8 mouse cellular contexts compared by ENCODE assay signal in genomic region chr4:147425615-147426347, GRCm38 (mm10).
DNase-seq lines count a peak whose midpoint lies in the region; ATAC-seq and TF ChIP-seq lines count a peak whose summit lies in the region.
"Not testable (repeated sequence)": the region's sequence is repeated elsewhere in the genome, so short reads cannot be mapped to it uniquely, and the experiment has no call there.

No protein-coding gene starts in this region.

- not testable (repeated sequence) for ATAC-seq in Patski; limb, embryonic 14.5 days (ENCODE audit: low FRiP score, low read depth)
- peak; percentile 8; the same call in 1 of the 2 replicates for ATAC-seq in forebrain, embryonic 11.5 days (replicated peaks; ENCODE audit: low FRiP score)
- 0 out of 2 replicates have a peak, but pooled peaks have one; percentile 5 for ATAC-seq in heart, embryonic 14.5 days (ENCODE audit: insufficient number of reproducible peaks, insufficient read depth, low FRiP score, low read depth)
- ATAC-seq in intestine, embryonic 15.5 days = peak; percentile 37; the same call in 1 of the 2 replicates
- peak; percentile 4; the same call in 1 of the 2 replicates for ATAC-seq in lung, postnatal 0 days
- ATAC-seq in neural tube, embryonic 13.5 days (ENCODE audit: low read depth) = 0 out of 2 replicates have a peak, but pooled peaks have one; percentile 28

- not testable (repeated sequence) for H3K36me3 ChIP-seq in forebrain, embryonic 11.5 days (ENCODE audit: control insufficient read depth, insufficient read depth, low read length); heart, embryonic 14.5 days (ENCODE audit: control insufficient read depth, insufficient read depth, low read length); intestine, embryonic 15.5 days; limb, embryonic 14.5 days (ENCODE audit: control insufficient read depth, insufficient read depth, low read length); lung, postnatal 0 days (ENCODE audit: insufficient read depth, low read length); neural tube, embryonic 13.5 days

- H3K4me1 ChIP-seq in forebrain, embryonic 11.5 days (replicated peaks; ENCODE audit: control insufficient read depth, insufficient read depth, low read length); heart, embryonic 14.5 days (ENCODE audit: control insufficient read depth in 2 of 2, insufficient read depth in 2 of 2, low read length in 2 of 2); intestine, embryonic 15.5 days (replicated peaks); limb, embryonic 14.5 days (ENCODE audit: control insufficient read depth, insufficient read depth, low read length); lung, postnatal 0 days (ENCODE audit: insufficient read depth, low read depth, low read length); neural tube, embryonic 13.5 days (replicated peaks): not testable (repeated sequence)

- H3K27me3 ChIP-seq in Patski; forebrain, embryonic 11.5 days (ENCODE audit: control insufficient read depth, insufficient read depth, low read length); heart, embryonic 14.5 days (ENCODE audit: control insufficient read depth, insufficient read depth, low read length); intestine, embryonic 15.5 days (replicated peaks); limb, embryonic 14.5 days (ENCODE audit: control insufficient read depth, insufficient read depth, low read length); lung, postnatal 0 days (replicated peaks; ENCODE audit: insufficient read depth, low read length); neural tube, embryonic 13.5 days: not testable (repeated sequence)

- not testable (repeated sequence) for H3K9ac ChIP-seq in forebrain, embryonic 11.5 days (ENCODE audit: low read length); heart, embryonic 14.5 days (ENCODE audit: low read length); intestine, embryonic 15.5 days; limb, embryonic 14.5 days (ENCODE audit: low read depth, low read length, severe bottlenecking); lung, postnatal 0 days (replicated peaks; ENCODE audit: low read depth); neural tube, embryonic 13.5 days

- DNase-seq in 3T3-L1 (ENCODE audit: low read depth, low spot score) = peak; percentile 66
- not testable (repeated sequence) for DNase-seq in Patski (ENCODE audit: low read depth, low spot score); forebrain, embryonic 11.5 days (ENCODE audit: low spot score)
- DNase-seq in limb, embryonic 14.5 days (ENCODE audit: low spot score) = peak; percentile 67
- DNase-seq in lung, postnatal 0 days (ENCODE audit: low spot score) = peak; percentile 45

- H3K4me3 ChIP-seq in forebrain, embryonic 11.5 days (ENCODE audit: low read depth, low read length); heart, embryonic 14.5 days (ENCODE audit: control insufficient read depth in 1 of 2, insufficient read depth in 1 of 2, low read depth in 1 of 2, low read length in 2 of 2); intestine, embryonic 15.5 days (replicated peaks); limb, embryonic 14.5 days (replicated peaks; ENCODE audit: low read length); lung, postnatal 0 days (ENCODE audit: low read depth, low read length); neural tube, embryonic 13.5 days: not testable (repeated sequence)

- TF ChIP-seq CTCF in Patski (IDR thresholded peaks at IDR 0.05) = peak; percentile 11
- peak; percentile 44 for TF ChIP-seq CTCF in lung, postnatal 0 days (IDR thresholded peaks at IDR 0.05)

- H3K9me3 ChIP-seq in forebrain, embryonic 11.5 days (ENCODE audit: control insufficient read depth, low read length) = peaks cover 27% of the 10 kb centered on the region; the same call in 1 of the 2 replicates
- H3K9me3 ChIP-seq in heart, embryonic 14.5 days (ENCODE audit: control insufficient read depth, low read length) = peaks cover 43% of the 10 kb centered on the region
- not testable (repeated sequence) for H3K9me3 ChIP-seq in intestine, embryonic 15.5 days
- H3K9me3 ChIP-seq in limb, embryonic 14.5 days (ENCODE audit: control insufficient read depth, low read length) = peaks cover 55% of the 10 kb centered on the region
- H3K9me3 ChIP-seq in lung, postnatal 0 days (ENCODE audit: low read length) = peaks cover 23% of the 10 kb centered on the region; the same call in 1 of the 2 replicates
- peaks cover 45% of the 10 kb centered on the region for H3K9me3 ChIP-seq in neural tube, embryonic 13.5 days

- not testable (repeated sequence) for H3K4me2 ChIP-seq in forebrain, embryonic 11.5 days (ENCODE audit: low read depth, low read length, severe bottlenecking); heart, embryonic 14.5 days (ENCODE audit: low read length); intestine, embryonic 15.5 days (replicated peaks); limb, embryonic 14.5 days (replicated peaks; ENCODE audit: low read depth, low read length, severe bottlenecking); lung, postnatal 0 days (replicated peaks; ENCODE audit: low read depth, low read length); neural tube, embryonic 13.5 days

- in situ Hi-C loops in Patski (cut with MboI; ENCODE audit: low pct_unique_long_range_greater_than_20kb) = not testable (repeated sequence)

- CTCF ChIA-PET in Patski (lab: Charles Lee) = not testable (repeated sequence)

- POLR2A ChIA-PET in Patski (lab: Charles Lee) = not testable (repeated sequence)

- 54% methylated on average over 5 of the region's 5 CpGs for whole genome bisulfite sequencing in forebrain, embryonic 11.5 days
- 45% methylated on average over 5 of the region's 5 CpGs for WGBS in heart, embryonic 14.5 days
- 47% methylated on average over 5 of the region's 5 CpGs for WGBS in intestine, embryonic 15.5 days
- WGBS in limb, embryonic 14.5 days = 54% methylated on average over 5 of the region's 5 CpGs
- WGBS in lung, postnatal 0 days = 48% methylated on average over 5 of the region's 5 CpGs
- 55% methylated on average over 5 of the region's 5 CpGs for WGBS in neural tube, embryonic 13.5 days

- TF ChIP-seq EP300 in lung, postnatal 0 days (IDR thresholded peaks at IDR 0.05) = not testable (repeated sequence)

- H3K27ac ChIP-seq in forebrain, embryonic 11.5 days (ENCODE audit: low read depth, low read length); heart, embryonic 14.5 days (replicated peaks in 1 of 2; ENCODE audit: control insufficient read depth in 1 of 2, insufficient read depth in 1 of 2, low read depth in 2 of 2, low read length in 2 of 2); intestine, embryonic 15.5 days; limb, embryonic 14.5 days (replicated peaks; ENCODE audit: low read depth, low read length); lung, postnatal 0 days (ENCODE audit: low read length); neural tube, embryonic 13.5 days (replicated peaks): not testable (repeated sequence)

- not testable (repeated sequence) for TF ChIP-seq POLR2A in limb, embryonic 14.5 days (IDR thresholded peaks at IDR 0.05; ENCODE audit: borderline replicate concordance, extremely low read depth, insufficient read depth, insufficient read length)
